Mouse (Mus musculus): ENCODE measurements around the gene Twnk. TPM values are rescaled to one million over a fixed set of nuclear protein-coding genes. Genes with fewer than 3 reads are reported as not detected.

Twnk gene
- polyA plus RNA-seq, 1 experiment = 0.17 TPM

- Histone ChIP-seq H3K36me3 (ENCODE audit: control insufficient read depth) (no peaks in the 10 kb centered on the region), H3K4me3 (replicated peaks) (no peak overlapping the region), H3K9me3 (ENCODE audit: control insufficient read depth, low read length) (no peaks in the 10 kb centered on the region), H3K27me3 (ENCODE audit: control insufficient read depth) (peaks cover 5% of the 10 kb centered on the region), H3K4me1 (ENCODE audit: control insufficient read depth) (peaks cover 33% of the 10 kb centered on the region)
- TF ChIP-seq GATA1 (IDR thresholded peaks at IDR 0.05; ENCODE audit: low read length) = no peak
- no peak for TF ChIP-seq TAL1 (IDR thresholded peaks at IDR 0.05; ENCODE audit: low read length)
These were observed 48.0 kb downstream of the Twnk start for GRCm38 (mm10) chr19:45053451-45053850.

DNA sequence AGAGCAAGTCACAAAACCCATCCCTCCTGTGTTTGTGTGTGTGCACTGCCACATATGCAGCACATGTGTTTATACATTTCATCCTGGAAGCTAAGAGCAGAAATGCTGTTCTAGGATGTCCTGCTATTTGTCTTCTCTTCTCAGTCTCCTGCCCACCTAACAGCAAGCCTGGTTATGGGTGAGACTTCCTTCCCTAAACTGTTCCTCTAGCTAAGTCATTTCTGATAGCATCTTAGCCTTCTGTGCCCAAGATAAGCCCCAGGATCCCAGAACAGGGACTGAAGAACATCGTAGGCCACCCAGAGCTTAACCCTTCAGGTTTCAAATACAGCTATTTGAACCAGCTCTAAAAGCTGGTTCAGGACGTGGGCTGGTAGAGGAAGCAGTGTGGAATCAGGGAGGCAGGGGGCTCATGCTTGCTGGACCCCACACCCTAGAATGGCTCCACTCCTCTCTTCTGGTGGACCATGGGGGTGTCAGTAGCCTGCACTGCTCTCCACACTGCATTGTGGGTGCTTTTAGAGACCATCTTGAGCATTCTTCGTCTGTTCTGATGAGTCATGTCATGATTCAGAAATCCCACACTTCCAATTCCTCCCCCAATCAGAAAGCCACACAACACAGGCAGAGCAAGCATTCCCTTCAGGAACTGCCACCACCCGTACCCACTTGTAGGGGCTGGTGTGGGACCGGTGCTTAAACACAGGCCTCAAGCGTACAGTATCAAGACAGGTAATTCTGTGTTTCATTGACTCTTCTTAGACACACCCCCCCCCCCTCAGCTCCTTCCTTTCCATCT is 49.6 kb downstream of the Twnk start:
- H3K4me3 ChIP-seq (replicated peaks) = no peak overlapping the region
- TF ChIP-seq GATA1 (IDR thresholded peaks at IDR 0.05; ENCODE audit: low read length) (no peak), TAL1 (IDR thresholded peaks at IDR 0.05; ENCODE audit: low read length) (no peak)

DNA sequence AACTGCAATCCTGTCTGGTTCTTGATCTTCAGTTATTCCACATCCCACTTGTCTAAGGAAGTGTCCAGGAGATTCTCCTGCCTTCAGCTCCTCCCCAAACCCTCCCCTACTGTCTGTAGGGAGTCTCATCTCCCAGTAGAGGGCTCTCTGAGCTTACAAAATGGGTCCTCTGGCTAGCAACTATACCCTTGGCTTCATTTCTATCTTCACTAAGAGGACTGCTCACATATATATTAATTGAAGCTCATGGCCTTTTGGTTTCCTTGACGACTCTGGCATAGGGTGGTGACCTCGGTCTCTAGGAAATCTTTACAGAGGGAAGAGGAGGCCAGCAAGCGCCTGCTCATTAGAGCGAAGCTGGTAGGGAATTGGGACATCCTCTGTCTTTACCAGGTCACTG is 50.9 kb downstream of the Twnk start:
- Histone ChIP-seq H3K27me3 (ENCODE audit: control insufficient read depth) (no peaks in the 10 kb centered on the region), H3K36me3 (ENCODE audit: control insufficient read depth) (no peaks in the 10 kb centered on the region), H3K4me1 (ENCODE audit: control insufficient read depth) (peaks cover 44% of the 10 kb centered on the region), H3K4me3 (replicated peaks) (no peak overlapping the region), H3K9me3 (ENCODE audit: control insufficient read depth, low read length) (no peaks in the 10 kb centered on the region)
- TF ChIP-seq TAL1 (IDR thresholded peaks at IDR 0.05; ENCODE audit: low read length) (no peak), GATA1 (IDR thresholded peaks at IDR 0.05; ENCODE audit: low read length) (no peak)

More for the DNA sequence above, 49.6 kb downstream of the Twnk start:
- Histone ChIP-seq H3K4me1 (ENCODE audit: control insufficient read depth) (peaks cover 40% of the 10 kb centered on the region), H3K9me3 (ENCODE audit: control insufficient read depth, low read length) (no peaks in the 10 kb centered on the region), H3K27me3 (ENCODE audit: control insufficient read depth) (no peaks in the 10 kb centered on the region), H3K36me3 (ENCODE audit: control insufficient read depth) (no peaks in the 10 kb centered on the region)

- peak overlapping the region; percentile 83 for H3K4me3 ChIP-seq (replicated peaks)
- H3K27me3 ChIP-seq (ENCODE audit: control insufficient read depth) = no peaks in the 10 kb centered on the region
- H3K4me1 ChIP-seq (ENCODE audit: control insufficient read depth) = peaks cover 44% of the 10 kb centered on the region
- no peak for TF ChIP-seq TAL1 (IDR thresholded peaks at IDR 0.05; ENCODE audit: low read length)
- no peak for TF ChIP-seq GATA1 (IDR thresholded peaks at IDR 0.05; ENCODE audit: low read length)
- no peaks in the 10 kb centered on the region for H3K36me3 ChIP-seq (ENCODE audit: control insufficient read depth)
- H3K9me3 ChIP-seq (ENCODE audit: control insufficient read depth, low read length) = no peaks in the 10 kb centered on the region
These were observed 51.6 kb downstream of the Twnk start for GRCm38 (mm10) chr19:45056908-45057698.

GRCm38 (mm10) chr19:45057724-45058112 is 52.3 kb downstream of the Twnk start:
- Histone ChIP-seq H3K4me3 (replicated peaks) (peak overlapping the region; percentile 83), H3K9me3 (ENCODE audit: control insufficient read depth, low read length) (no peaks in the 10 kb centered on the region), H3K36me3 (ENCODE audit: control insufficient read depth) (no peaks in the 10 kb centered on the region), H3K27me3 (ENCODE audit: control insufficient read depth) (no peaks in the 10 kb centered on the region), H3K4me1 (ENCODE audit: control insufficient read depth) (peaks cover 44% of the 10 kb centered on the region)
- no peak for TF ChIP-seq GATA1 (IDR thresholded peaks at IDR 0.05; ENCODE audit: low read length)
- no peak for TF ChIP-seq TAL1 (IDR thresholded peaks at IDR 0.05; ENCODE audit: low read length)

GRCm38 (mm10) chr19:45058113-45058839 is 52.8 kb downstream of the Twnk start:
- Histone ChIP-seq H3K9me3 (ENCODE audit: control insufficient read depth, low read length) (no peaks in the 10 kb centered on the region), H3K27me3 (ENCODE audit: control insufficient read depth) (no peaks in the 10 kb centered on the region), H3K36me3 (ENCODE audit: control insufficient read depth) (no peaks in the 10 kb centered on the region), H3K4me3 (replicated peaks) (peak overlapping the region; percentile 83), H3K4me1 (ENCODE audit: control insufficient read depth) (peaks cover 44% of the 10 kb centered on the region)
- TF ChIP-seq TAL1 (IDR thresholded peaks at IDR 0.05; ENCODE audit: low read length) = no peak
- TF ChIP-seq GATA1 (IDR thresholded peaks at IDR 0.05; ENCODE audit: low read length) = no peak

- H3K27me3 ChIP-seq (ENCODE audit: control insufficient read depth) = peaks cover under 1% of the 10 kb centered on the region; the same call in 1 of the 2 replicates
- no peaks in the 10 kb centered on the region for H3K9me3 ChIP-seq (ENCODE audit: control insufficient read depth, low read length)
- H3K4me1 ChIP-seq (ENCODE audit: control insufficient read depth) = peaks cover 47% of the 10 kb centered on the region
- H3K36me3 ChIP-seq (ENCODE audit: control insufficient read depth) = no peaks in the 10 kb centered on the region
- peak; percentile 35 for TF ChIP-seq GATA1 (IDR thresholded peaks at IDR 0.05; ENCODE audit: low read length)
- TF ChIP-seq TAL1 (IDR thresholded peaks at IDR 0.05; ENCODE audit: low read length) = no peak
- peak overlapping the region; percentile 83 for H3K4me3 ChIP-seq (replicated peaks)
These were observed 53.4 kb downstream of the Twnk start for GRCm38 (mm10) chr19:45058841-45059240.

Other genes starting within 250 kb of the Twnk start
- gene Pax2, start 249.6 kb upstream of the Twnk start, polyA plus RNA-seq (2012) = not detected in 2 replicates
- gene Slf2, start 74.5 kb upstream of the Twnk start, polyA plus RNA-seq (2012) = 0.54 and 0.61 TPM in 2 replicates
- gene Sema4g, start 16.6 kb upstream of the Twnk start, polyA plus RNA-seq (2012) = 0.05 TPM in 2 replicates
- 7.0 and 7.7 TPM in 2 replicates for gene Mrpl43, start 779 bp downstream of the Twnk start, polyA plus RNA-seq (2012)
- 0.29 and 0.33 TPM in 2 replicates for gene Lzts2, start 8.8 kb downstream of the Twnk start, polyA plus RNA-seq (2012)
- not detected in 2 replicates for gene Pdzd7, start 40.1 kb downstream of the Twnk start, polyA plus RNA-seq (2012)
- 0.08 and 0.11 TPM in 2 replicates for gene Sfxn3, start 41.8 kb downstream of the Twnk start, polyA plus RNA-seq (2012)
- gene Kazald1, start 69.6 kb downstream of the Twnk start, polyA plus RNA-seq (2012) = not detected in 2 replicates
- gene Tlx1, start 145.0 kb downstream of the Twnk start, polyA plus RNA-seq (2012) = not detected in 2 replicates
- not detected in 2 replicates for gene Lbx1, start 230.1 kb downstream of the Twnk start, polyA plus RNA-seq (2012)

Measured in erythroblast, embryonic 14.5 days (primary cell).